Mouse (Mus musculus): ENCODE results near the gene Paxip1. TPM values are rescaled to one million over a fixed set of nuclear protein-coding genes. Genes with fewer than 3 reads are reported as not detected.

Gene Paxip1
- polyA plus RNA-seq, 1 experiment, result 19.4 TPM

DNA sequence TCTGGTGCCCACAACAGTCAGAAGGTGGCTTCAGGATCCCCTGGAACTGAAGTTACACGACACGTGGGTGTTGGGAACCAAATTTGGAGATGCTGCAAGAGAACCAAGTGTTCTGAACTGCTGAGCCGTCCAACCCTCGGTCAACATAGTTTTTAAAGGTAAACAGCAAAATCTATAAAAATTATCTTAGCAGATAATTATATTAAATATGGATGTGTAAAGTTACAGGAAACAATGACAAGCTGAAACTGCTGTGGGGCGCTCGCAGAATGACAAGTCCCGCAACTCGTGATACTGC is 631 bp upstream of the Paxip1 start:
- H3K4me3 ChIP-seq (ENCODE audit: insufficient read depth, low read length), result peak overlapping the region; percentile 77
- TF ChIP-seq CTCF (IDR thresholded peaks at IDR 0.05; ENCODE audit: low read depth, low read length) (no peak), POLR2A (IDR thresholded peaks at IDR 0.05; ENCODE audit: borderline replicate concordance, low read depth, low read length) (no peak)
- peak overlapping the region; percentile 56 for H3K27ac ChIP-seq (ENCODE audit: insufficient read depth, low read depth, low read length)
- peaks cover 12% of the 10 kb centered on the region for H3K4me1 ChIP-seq (ENCODE audit: control insufficient read depth, insufficient read depth, low read length)

DNA sequence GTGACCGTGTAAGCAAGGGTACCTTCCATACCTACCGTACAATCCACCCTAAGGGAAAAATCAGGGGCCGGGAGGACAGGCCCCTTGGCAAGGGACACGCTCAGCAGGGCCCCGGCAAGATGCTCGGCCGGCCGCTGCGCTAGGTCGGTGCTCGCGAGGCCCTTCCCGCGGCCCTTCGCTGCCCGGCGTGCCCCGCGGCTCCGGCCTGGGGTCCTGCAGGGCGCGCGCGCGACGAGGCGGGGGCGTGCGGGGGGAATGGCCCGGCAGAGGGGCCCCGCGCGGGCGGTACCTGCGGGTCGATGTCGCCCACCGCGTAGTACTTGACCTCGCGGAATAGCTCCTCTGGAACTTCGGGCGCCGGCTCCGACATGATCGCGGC is 592 bp downstream of the Paxip1 start:
- Histone ChIP-seq H3K4me3 (ENCODE audit: insufficient read depth, low read length) (peak overlapping the region; percentile 77), H3K4me1 (ENCODE audit: control insufficient read depth, insufficient read depth, low read length) (peaks cover 12% of the 10 kb centered on the region), H3K27ac (ENCODE audit: insufficient read depth, low read depth, low read length) (peak overlapping the region; percentile 87; the same call in 1 of the 2 replicates)
- TF ChIP-seq POLR2A (IDR thresholded peaks at IDR 0.05; ENCODE audit: borderline replicate concordance, low read depth, low read length), result no peak

DNA sequence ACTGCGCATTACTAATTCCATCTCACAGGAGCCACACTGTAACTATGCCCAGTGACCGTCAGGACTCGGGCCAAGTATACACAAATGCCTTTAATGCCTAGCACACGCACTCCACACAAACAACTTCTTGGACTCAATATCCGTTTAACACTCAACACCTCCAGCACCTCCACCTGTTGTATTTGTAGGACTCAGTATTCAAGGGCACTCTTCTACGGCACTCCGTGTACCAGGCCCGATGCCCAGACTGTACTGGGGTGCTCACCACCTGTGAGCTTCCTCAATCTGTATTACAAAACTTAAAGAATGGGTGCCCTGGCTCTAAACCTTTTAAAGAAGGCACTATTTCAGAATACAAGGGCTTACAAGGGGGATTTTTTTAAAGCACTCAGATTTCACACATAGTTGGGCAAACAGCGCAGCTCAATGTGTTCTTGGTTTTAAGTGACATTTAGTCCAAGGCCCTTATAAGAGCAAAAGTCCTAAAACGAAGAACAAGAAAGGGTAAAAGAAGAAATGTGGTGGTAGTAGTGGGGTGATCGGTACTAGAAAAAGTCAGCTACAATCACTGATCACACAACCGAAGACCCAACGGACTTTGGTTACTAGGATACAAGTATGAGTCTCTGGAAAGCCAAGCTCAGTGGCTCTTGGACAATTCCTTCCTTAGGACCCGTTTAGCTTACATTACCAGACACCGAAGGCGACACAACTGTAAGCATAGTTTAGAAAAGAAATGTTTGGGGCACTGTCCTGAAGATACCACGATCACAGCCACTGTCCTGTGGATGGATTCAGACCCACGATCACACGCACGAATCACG is 1.2 kb downstream of the Paxip1 start:
- H3K4me3 ChIP-seq (ENCODE audit: insufficient read depth, low read length), result peak overlapping the region; percentile 77
- TF ChIP-seq POLR2A (IDR thresholded peaks at IDR 0.05; ENCODE audit: borderline replicate concordance, low read depth, low read length), result no peak
- no peak for TF ChIP-seq CTCF (IDR thresholded peaks at IDR 0.05; ENCODE audit: low read depth, low read length)
- H3K4me1 ChIP-seq (ENCODE audit: control insufficient read depth, insufficient read depth, low read length), result peaks cover 12% of the 10 kb centered on the region
- no peak overlapping the region for H3K27ac ChIP-seq (ENCODE audit: insufficient read depth, low read depth, low read length)

DNA sequence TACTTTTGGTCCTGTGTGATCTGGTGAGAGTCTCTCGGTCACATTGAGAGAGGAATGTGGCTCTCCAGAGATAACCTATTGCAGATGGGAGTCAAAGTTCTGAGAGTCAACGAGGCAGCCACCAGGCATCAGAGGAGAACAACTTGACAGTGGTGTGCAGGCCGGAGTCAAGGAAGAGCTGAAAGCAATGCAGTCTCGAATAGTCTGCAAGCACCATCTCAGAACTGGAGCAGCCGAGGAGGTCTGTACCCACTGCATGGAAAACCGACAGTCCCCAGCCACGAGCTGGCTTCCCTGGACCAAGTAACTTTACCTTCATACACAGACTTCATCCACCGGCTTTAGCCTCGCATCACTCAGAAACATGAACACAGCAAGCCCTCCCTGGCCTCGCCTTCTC is 1.9 kb downstream of the Paxip1 start:
- no peak overlapping the region for H3K27ac ChIP-seq (ENCODE audit: insufficient read depth, low read depth, low read length)
- H3K4me3 ChIP-seq (ENCODE audit: insufficient read depth, low read length), result peak overlapping the region; percentile 77
- peaks cover 12% of the 10 kb centered on the region for H3K4me1 ChIP-seq (ENCODE audit: control insufficient read depth, insufficient read depth, low read length)
- TF ChIP-seq CTCF (IDR thresholded peaks at IDR 0.05; ENCODE audit: low read depth, low read length) (no peak), POLR2A (IDR thresholded peaks at IDR 0.05; ENCODE audit: borderline replicate concordance, low read depth, low read length) (no peak)

DNA sequence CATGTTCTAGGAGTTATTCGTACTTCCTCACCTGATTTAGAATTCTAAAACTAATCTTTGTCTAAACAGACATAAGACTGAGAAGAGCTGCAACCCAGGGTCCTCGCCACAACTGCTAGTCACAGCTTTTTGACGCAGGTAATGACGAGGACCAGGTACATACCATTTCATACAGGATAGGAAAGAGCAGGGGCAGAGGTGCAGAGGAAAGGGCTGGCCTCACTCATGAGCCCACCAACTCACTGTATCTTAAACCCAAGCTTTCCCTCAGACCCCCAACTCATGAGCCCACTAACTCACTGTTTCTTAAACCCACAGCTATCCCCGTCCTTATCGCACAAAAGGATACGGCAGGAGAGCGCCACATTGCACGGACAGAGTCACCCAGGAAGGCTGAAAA is 8.1 kb downstream of the Paxip1 start:
- Histone ChIP-seq H3K4me1 (ENCODE audit: control insufficient read depth, insufficient read depth, low read length) (no peaks in the 10 kb centered on the region), H3K27ac (ENCODE audit: insufficient read depth, low read depth, low read length) (no peak overlapping the region), H3K4me3 (ENCODE audit: insufficient read depth, low read length) (no peak overlapping the region)
- TF ChIP-seq POLR2A (IDR thresholded peaks at IDR 0.05; ENCODE audit: borderline replicate concordance, low read depth, low read length) (no peak), CTCF (IDR thresholded peaks at IDR 0.05; ENCODE audit: low read depth, low read length) (no peak)

DNA sequence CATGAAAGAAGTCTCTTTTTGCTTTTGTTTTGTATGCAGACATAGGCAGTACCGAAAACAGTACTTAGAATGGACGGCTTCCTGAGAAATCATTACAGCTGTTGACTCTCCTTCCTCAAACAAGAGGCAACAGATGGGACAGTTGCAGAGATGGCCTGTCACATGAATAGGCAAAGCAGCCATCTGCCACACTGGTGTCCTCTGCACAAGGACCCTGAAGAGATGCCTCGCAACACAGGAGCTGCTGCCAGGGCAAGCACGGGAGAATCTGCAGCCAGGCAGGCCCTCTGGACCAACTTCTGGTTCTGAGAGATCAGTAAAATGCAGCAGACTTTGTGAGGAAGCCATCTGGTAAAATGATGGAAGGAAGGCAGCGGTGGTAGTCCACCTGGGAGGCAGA is 23.5 kb downstream of the Paxip1 start:
- TF ChIP-seq POLR2A (IDR thresholded peaks at IDR 0.05; ENCODE audit: borderline replicate concordance, low read depth, low read length), result no peak
- TF ChIP-seq CTCF (IDR thresholded peaks at IDR 0.05; ENCODE audit: low read depth, low read length), result no peak
- no peak overlapping the region for H3K4me3 ChIP-seq (ENCODE audit: insufficient read depth, low read length)
- H3K27ac ChIP-seq (ENCODE audit: insufficient read depth, low read depth, low read length), result no peak overlapping the region
- no peaks in the 10 kb centered on the region; the same call in none of the 2 replicates for H3K4me1 ChIP-seq (ENCODE audit: control insufficient read depth, insufficient read depth, low read length)

DNA sequence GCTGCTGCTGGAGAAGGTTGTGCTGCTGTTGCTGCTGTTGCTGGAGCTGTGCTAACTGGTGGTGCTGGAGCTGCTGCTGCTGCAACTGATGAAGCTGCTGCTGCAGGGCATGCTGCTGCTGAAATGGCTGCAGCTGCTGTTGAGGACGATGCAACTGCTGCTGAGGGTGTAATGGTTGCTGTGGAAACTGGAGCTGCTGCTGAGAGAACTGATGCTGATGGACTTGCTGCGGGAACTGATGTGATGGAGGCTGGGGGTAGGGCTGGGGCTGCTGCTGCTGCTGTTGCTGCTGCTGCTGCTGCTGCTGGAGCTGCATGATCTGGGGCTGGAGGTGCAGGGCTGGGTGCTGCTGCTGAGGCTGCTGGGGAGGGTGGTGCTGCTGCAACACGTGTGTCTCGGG is 25.7 kb downstream of the Paxip1 start:
- Histone ChIP-seq H3K27ac (ENCODE audit: insufficient read depth, low read depth, low read length) (no peak overlapping the region), H3K4me3 (ENCODE audit: insufficient read depth, low read length) (no peak overlapping the region), H3K4me1 (ENCODE audit: control insufficient read depth, insufficient read depth, low read length) (no peaks in the 10 kb centered on the region; the same call in none of the 2 replicates)
- TF ChIP-seq POLR2A (IDR thresholded peaks at IDR 0.05; ENCODE audit: borderline replicate concordance, low read depth, low read length) (no peak), CTCF (IDR thresholded peaks at IDR 0.05; ENCODE audit: low read depth, low read length) (no peak)

DNA sequence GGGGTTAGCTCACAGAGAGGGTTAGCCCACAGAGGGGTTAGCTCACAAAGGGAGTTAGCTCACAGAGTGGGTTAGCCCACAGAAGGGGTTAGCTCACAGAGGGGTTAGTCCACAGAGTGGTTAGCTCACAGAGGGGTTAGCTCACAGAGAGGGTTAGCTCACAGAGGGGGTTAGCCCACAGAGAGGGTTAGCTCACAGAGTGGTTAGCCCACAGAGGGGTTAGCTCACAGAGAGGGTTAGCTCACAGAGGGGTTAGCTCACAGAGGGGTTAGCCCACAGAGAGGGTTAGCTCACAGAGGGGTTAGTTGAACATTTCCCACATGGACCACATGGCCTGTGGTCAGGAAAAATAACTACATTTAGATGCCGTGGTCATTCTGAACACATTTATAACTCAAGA is 46.5 kb downstream of the Paxip1 start:
- no peak for TF ChIP-seq POLR2A (IDR thresholded peaks at IDR 0.05; ENCODE audit: borderline replicate concordance, low read depth, low read length)
- no peak for TF ChIP-seq CTCF (IDR thresholded peaks at IDR 0.05; ENCODE audit: low read depth, low read length)
- Histone ChIP-seq H3K4me3 (ENCODE audit: insufficient read depth, low read length) (no peak overlapping the region), H3K27ac (ENCODE audit: insufficient read depth, low read depth, low read length) (no peak overlapping the region), H3K4me1 (ENCODE audit: control insufficient read depth, insufficient read depth, low read length) (no peaks in the 10 kb centered on the region)

DNA sequence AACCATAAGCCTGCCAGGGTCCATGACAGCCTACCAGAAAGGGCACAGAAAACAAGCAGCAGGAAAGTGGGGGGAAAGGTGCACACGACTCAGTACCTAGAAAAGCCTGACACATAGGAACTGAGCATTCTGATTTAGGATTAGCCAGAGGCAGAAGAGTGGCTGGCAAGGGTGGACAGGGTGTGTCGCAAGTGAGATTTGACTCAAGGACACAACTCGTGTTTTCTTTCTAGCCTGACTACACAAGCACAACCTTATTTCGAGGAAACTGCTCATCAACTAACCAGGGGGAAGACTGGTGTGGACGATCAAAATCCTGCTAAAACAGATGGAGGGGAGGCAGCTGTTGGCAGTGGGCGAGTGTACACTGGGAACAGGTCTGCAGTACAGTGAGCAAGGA is 52.3 kb downstream of the Paxip1 start:
- Histone ChIP-seq H3K27ac (ENCODE audit: insufficient read depth, low read depth, low read length) (no peak overlapping the region), H3K4me1 (ENCODE audit: control insufficient read depth, insufficient read depth, low read length) (no peaks in the 10 kb centered on the region), H3K4me3 (ENCODE audit: insufficient read depth, low read length) (no peak overlapping the region)
- TF ChIP-seq CTCF (IDR thresholded peaks at IDR 0.05; ENCODE audit: low read depth, low read length) (no peak), POLR2A (IDR thresholded peaks at IDR 0.05; ENCODE audit: borderline replicate concordance, low read depth, low read length) (no peak)

DNA sequence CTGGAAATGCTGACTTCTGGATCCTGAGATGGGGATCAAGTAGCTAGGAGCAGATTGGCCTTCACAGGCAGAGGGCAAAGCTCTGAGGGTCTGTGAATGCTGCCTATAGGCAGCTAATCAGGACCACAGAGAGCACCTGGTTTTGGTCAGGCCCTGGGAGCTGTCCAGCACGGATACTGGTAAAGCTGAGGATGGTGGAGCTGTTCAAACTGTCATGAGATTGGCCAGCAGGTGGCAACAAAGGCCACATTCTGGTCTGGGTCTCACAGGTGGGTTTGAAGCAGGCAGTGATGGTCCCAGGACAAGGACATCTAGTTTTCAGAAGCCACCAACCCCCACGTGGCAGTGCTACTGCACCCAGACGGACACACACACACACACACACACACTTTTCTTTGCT is 54.3 kb downstream of the Paxip1 start:
- Histone ChIP-seq H3K4me3 (ENCODE audit: insufficient read depth, low read length) (no peak overlapping the region), H3K4me1 (ENCODE audit: control insufficient read depth, insufficient read depth, low read length) (no peaks in the 10 kb centered on the region), H3K27ac (ENCODE audit: insufficient read depth, low read depth, low read length) (no peak overlapping the region)
- TF ChIP-seq CTCF (IDR thresholded peaks at IDR 0.05; ENCODE audit: low read depth, low read length) (no peak), POLR2A (IDR thresholded peaks at IDR 0.05; ENCODE audit: borderline replicate concordance, low read depth, low read length) (no peak)
